Mouse (Mus musculus): ENCODE results near the gene Pltp.
A peak's percentile ranks its signal among the peaks of the same experiment; 100 is the strongest.
"Not testable (repeated sequence)": the region's sequence is repeated elsewhere in the genome, so short reads cannot be mapped to it uniquely, and the experiment has no call there.

Pltp gene

DNA sequence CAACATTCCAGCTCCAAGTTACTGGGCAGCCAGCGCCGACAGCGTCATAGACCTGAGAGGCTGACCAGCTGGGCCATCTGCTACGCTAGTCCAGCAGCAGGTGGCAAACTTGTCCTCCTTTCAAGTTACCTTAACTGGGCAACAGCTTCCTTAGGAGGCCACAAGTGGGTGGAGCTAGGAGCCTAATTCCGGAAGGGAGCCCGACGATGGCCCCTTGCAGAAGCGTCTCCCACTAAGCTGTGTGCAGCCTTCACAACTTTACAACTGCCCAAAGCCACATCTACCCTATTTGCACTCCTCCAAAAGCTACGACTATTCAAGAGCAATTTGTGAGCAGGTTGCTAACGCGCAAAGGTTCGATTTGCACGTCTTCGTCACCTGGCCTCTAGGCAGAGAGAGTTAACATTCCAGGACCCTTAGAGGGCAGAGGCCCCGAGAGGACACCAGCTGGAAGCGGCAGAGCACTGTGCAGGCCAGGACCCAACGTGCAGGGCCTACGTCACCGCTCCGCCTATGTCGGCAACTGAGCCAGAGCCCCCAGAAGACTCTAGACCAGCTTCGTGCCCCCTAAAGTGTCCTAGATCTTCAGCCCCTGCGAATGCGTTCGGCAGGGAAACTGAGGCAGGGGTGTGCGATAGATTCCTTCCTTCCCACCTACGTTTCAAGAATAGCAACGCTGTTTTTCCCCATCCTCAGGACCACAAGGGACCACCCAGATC lies 21.2 kb upstream of the Pltp start:
- DNase-seq = peak; percentile 66

DNA sequence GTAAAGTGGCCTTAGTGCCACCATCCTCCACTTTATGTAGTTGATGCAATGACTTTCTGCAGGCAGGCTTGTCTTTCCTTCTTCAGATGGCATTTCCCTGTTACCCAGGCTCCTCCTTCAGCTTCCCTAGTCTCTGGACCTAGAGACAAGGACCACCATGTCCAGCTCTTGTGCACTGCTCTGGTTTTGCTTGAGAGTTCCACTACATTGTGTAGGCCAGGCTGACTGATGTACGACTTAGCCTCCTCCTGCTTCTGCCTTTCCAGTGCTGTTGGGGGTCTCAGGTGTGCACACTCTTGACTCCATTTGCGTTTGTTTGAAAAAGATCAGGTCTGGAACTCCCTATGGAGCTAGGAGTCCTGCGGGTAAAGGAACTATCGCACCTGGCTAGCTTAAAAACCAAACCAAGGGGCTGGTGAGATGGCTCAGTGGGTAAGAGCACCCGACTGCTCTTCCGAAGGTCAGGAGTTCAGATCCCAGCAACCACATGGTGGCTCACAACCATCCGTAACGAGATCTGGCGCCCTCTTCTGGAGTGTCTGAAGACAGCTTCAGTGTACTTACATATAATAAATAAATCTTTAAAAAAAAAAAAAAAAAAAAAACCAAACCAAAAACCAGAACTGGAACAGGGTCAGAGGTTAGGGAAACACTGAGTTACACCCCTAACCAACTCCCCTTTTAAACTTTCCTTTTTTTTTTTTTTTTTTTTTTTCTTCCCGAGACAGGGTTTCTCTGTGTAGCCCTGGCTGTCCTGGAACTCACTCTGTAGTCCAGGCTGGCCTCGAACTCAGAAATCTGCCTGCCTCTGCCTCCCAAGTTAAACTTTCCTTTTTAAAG lies 20.1 kb upstream of the Pltp start:
- not testable (repeated sequence) for DNase-seq

DNA sequence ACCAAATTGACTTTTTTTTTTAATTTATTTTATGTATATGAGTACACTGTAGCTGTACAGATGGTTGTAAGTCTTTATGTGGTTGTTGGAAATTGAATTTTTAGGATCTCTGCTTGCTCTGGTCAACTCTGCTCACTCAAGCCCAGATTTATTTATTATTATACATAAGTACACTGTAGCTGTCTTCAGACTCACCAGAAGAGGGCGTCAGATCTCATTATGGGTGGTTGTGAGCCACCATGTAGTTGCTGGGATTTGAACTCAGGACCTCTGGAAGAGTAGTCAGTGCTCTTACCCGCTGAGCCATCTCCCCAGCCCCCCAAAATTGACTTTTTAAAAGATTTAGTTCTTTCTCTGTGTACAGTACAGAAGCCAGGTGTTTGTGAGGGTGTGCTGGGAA lies 18.1 kb upstream of the Pltp start:
- not testable (repeated sequence) for DNase-seq

DNA sequence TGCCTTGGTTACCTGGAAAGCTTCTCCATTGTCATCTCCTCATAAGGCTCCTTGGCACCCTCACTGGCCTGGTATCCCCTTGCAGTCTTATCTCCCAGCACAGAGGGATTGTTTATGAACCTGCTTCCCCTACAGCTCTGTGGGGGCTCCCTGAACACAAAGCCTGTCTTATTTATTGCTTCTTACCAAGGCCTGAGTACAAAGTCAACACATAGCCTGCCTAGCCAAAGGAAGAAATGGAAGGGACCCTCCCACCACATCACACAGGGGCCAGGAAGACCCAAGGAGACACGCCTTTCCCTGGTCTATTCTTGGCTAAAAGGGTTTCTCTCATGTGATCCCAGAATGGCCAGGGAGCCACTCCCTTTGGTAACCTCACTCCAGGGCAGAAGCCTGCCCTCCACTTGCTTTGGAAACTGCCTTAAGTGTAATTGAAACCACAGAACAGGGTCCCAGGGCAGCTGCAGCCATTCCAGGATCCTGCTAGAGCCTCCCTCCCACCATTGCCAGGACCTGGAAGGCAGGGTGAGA lies 16.8 kb upstream of the Pltp start:
- no peak for DNase-seq

DNA sequence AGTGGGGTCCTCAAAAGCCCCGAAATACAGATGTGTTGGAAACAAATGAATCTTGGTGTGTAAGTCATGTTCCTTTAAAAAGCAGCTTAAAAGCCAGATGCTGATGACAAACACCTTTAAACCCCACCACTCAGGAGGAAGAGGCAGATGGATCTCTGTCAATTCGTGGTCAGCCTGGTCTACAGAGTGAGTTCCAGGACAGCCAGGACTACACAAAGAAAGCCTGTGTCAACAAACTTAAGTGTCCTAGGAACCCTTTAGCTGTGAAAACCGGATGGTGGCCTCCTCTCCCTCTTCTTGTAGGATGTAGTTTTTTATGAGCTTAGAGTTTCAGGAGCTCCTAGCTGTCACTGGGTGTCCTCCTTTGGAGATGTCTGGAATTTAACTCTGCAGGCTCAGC lies 16.1 kb upstream of the Pltp start:
- DNase-seq = no peak

DNA sequence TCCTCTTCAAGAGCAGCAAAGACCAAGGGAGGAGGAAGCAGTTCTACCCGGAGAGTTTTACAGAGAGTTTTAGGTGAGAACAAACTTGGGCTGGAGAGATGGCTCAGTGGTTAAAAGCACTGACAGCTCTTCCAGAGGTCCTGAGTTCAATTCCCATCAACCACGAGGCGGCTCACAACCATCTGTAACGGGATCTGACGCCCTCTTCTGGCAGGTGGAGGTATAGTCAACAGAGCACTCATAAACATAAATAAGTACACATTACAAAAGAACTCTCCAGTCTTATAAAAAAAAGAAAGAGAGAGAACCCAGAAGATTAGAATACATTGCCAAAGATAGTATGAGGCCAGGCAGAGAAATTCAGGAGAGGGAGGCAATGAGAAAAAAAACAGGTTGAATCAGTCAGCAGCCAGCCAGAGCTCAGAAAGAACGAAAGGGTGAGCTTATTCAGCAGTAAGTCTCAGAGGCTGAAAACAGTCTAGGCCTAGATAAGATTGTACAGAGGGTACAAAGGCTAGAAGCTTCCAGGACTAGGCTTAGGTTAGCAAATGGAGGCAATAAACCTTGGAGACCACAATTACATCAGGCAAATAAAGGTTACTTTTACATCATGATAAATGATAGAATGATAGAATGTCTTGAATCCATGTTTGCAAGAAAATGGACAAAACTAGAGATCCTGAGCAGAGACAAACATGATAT lies 14.2 kb upstream of the Pltp start:
- DNase-seq = no peak

DNA sequence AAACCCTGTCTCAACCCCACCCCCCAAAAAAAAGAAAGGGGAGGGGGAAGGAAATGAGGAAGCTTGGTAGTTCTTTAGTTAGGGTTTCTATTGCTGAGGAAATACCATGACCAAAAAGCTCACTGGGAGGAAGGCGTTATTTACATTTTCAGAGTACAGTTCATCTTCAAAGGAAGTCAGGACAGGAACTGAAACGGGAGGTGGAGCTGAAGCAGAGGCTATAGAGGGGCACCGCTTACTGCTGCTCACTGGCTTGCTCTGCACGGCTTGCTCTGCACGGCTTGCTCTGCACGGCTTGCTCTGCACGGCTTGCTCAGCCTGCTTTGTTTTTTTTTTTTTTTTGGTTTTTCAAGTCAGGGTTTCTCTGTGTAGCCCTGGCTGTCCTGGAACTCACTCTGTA lies 11.0 kb upstream of the Pltp start:
- DNase-seq = no peak

DNA sequence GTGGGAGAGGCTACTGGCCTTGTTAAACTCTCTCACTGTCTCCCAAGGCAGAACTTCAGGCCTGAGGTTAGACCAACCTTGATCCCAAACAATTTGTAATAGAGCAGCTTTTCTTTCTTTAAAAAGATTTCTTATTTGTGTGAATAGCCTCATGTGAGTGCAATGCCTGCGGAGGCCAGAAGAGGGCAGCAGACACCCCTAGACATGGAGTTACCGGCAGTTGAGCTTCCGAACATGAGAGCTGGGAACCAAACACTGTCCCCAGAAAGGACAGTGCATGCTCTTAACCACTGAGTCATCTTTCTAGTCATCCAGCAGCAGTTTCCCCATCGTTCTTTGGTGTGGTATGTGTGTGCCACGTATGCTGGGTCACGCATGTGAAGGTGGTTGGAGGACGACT lies 10.1 kb upstream of the Pltp start:
- no peak for DNase-seq

DNA sequence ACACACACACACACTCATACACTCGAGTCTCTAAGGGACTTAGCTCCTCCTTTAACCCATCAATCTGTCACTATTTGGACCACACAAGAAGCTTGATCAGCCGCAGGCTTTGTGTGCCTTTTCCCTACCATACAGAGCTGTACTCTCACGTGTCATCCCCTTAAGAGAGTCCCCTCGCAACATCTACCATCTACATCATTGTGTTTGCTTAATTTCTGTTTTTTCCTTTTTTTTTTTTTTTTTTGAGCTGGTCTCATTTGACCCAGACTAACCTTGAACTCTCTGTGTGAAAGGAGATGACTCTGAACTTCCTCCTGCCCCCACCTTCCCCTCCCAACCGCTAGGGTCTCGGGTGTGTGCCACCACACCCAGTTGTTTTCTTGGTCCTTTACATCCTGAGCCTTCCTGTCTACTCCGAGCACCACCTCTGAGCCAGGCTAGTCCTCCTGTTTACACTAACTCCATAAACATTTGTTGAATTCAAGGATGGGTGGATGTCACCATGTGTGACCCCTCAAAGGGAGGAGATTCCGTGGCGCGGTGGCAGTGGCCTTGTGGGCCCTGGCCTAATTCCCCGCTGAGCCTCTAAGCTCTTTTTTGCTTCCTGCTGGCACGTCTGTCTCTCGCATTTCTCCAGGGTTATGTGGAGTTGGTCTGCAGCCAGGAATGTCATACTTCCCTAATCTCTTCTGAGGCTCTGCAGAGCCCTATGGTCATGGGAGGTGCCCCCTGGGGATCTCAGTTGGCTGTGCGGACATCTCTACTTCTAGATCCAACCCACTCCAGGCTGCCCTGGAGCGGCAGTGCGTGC lies 9.4 kb upstream of the Pltp start:
- no peak for DNase-seq

DNA sequence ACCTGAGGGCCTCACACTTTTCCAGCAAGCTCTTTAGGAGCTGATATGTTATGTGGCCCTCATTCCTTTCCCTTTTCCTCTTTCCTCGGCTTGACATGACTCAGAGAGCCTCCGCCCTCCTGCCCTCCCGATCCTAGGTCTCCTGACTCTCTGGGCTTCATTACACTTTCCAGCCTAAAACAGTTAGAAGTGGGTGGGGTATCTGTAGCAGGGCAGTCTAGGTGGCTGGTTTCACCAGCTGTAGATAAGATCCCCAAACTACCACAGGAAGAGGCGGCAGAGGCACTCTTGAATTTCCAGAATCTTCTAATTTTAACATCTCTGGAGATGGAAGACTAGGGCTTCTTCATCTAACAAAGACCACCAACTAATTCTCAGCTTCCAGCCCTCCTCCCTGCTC lies 7.1 kb upstream of the Pltp start:
- no peak for DNase-seq

DNA sequence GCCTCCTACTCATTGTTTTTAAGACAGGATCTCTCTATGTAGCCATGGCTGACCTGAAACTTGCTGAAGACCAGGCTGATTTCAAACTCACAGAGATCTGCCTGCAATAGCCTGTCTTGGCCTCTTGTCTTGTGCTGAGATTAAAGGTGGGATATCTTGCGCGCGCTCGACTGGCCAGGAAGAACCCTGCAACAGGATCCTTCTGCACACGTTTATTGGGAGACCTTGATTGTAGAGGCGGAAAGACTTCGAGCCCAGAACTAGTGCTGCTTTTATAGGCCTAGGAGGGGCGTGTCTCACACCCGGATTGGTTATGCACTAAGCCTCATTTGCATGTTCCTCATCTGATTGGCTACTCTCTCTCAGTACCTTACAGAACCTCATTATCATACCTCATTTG lies 5.9 kb upstream of the Pltp start:
- DNase-seq = not testable (repeated sequence)

DNA sequence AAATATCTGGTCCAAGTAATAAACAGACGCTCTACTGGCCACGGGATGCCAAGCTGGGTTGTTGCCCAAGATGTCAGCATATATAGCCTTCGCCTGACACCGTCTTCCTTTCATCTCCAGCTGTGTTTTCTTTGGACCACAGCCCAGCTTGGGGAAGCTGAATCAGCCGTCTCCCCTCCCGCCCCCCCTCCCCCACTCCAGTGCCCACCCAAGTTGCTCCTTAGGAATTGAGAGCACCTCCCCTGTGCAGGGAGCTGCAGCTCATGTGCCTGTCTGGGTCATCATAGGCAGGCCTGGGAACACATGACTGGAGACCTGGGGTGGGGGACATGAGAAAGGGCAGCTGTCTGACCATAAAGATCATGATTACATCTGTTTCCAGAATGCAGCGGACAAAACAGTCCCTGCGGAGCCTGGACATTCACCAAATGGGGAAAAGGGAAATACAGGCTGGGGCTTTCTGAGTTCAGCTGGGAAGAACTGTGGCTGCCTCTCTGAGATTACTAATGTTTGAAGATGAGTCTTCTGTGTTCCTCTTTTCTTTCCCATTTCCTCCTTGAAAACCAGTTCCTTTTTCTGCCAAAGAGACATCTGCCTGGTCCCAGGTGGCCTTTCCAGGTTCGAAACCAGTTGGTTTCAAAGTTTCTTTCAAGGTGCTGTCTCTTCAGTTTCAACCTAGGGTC lies 4.8 kb upstream of the Pltp start:
- DNase-seq = no peak

DNA sequence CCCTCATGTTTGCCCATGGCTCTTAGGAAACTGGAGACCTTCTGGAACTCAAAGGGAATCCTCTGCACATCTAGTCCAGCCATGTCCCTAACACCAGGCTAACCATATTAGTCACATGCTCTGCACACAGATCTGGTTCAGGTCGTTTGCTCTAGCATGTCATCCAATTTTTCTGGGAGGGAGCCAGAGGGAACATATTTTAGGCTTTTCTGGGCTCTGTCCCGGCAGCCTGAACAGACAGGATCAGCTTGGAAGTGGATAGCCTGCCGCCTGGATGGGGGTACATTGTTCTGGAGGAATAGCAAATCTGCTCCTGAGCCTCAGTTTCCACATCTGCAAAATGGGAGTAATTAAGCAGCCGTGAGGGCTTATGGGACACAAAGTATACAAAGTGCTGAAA lies 3.6 kb upstream of the Pltp start:
- no peak for DNase-seq

DNA sequence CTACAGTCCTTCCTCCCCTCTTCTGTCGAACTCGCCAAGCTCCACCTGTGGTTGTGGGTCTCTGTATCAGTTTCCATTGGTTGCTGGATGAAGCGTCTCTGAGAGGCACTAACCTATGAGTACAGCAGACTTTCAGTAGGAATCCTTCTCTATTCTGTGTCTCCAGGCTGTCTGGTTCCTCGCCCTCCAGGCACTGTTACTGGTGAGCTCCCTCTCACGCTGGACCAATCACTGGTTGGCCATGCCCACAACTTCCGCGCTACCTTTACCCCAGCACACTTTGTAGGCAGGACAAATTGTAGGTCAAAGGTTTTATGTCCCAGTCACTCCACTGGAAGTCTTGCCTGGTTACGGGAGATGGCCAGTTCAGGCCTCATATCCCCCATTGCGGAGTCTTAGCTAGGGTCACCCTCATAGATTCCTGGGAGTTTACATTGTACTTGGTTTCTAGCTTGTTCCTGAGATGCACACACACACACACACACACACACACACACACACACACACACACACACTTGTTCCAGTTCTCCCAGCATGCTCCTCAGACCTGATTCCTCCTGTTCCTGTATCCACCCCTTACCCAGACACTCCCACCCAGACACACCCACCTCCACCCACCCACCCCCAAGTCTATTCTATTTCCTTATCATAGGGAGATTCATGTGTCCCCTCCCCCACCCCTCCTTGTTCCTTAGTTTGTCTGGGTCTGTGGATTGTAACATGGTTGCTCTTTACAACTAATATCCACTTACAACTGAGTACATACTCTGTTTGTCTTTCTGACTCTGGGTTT lies 2.3 kb upstream of the Pltp start:
- no peak for DNase-seq

DNA sequence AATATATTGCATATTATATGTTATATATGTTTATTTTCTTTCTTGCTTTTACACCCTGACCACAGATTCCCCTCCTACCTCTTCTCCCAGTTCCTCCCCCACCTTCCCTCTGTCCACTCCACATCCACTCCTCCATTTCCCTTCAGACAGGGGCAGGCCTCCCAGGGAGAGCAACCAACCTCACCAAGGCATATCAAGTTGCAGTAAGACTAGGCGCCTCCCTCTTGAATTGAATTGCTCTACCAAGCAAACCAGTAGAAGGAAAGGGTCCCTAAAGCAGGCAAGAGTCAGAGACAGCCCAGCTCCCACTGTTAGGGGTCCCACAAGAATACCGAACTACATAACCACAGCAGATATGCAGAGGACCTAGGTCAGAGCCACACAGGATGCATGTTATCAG lies 1.6 kb upstream of the Pltp start:
- DNase-seq = no peak

DNA sequence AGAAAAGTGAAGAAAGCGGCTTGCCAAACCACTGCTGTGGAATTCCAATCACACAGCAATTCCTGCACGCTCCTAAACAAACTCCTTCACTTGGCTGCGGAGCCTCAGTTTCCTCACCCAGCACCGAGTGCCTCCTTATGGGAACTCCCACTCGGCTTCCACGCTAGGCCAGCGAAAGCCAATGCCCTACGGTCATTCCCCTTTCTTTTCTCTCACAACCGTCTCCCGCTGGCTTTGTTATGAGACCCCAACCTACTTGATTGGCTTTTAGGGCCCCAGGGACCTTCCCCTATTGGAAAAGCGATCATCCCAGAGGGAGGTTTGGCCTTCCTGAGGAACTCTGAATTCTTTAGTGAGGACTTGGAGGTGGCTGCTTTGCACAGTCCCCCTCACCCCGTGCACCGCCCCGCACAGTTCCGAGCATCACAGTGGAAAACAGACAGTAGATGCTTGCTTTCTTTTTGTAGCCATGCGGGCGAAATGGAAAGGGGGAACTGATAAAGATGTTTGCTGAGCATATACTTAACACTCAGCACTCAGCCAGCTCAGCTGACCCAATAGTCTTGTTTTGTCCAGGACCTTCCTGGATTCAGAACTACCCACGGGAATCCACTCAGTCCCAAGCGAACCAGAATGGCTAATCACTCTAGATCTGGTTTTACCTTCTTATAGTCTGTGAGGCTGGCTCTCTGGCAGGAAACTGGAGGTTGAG lies 487 bp upstream of the Pltp start:
- DNase-seq = no peak

DNA sequence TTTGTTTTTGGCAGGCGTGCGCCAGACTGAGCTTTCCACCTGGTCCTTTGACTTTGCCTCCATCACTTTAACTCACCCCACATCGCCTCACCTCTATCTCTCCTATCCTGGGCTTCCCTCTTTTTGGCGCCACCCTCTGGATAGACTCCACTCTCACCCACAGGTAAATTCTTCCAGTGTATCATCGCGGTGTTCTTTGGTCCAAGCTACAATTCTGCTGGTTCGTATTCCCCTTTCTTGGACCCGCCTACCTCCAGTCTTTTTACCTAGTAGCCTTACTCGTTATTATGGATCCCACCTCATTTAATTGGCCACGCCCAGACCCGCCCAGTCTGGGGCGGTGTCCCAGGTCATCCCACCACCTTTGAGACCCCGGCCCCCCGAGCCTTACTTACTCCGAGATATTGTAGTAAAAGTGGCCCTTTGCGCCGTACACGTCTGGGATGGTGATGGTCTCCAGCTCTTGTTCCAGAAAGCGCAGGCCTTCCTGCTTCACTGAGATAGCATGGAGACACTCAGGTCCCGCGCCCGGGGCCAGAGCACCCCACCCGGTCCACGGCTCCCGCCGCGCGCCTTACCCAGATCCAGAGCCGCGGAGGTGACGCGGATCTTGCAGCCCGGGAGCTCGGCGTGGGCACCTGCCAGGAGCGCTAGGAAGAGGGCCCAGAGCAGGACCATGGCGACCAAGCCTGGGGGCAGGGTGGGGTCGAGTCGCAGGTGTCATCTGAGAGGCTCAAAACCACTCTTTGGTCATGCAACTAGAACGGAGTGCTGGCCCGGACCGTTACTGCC lies 1.0 kb downstream of the Pltp start:
- no peak for DNase-seq

DNA sequence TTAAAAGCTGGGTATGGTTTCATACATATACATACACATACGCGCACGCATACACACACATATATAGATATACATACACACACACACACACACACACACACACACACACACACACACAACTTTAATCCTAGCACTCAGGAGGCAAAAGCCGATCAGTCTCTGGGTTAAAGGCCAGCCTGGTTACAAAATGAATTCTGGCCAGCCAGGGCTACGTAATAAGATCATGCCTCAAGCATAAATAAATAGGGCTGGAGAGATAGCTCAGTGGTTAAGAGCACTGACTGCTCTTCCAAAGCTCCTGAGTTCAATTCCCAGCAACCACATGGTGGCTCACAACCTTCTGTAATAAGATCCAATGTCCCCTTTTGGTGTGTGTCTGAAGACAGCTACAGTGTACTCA lies 1.9 kb downstream of the Pltp start:
- not testable (repeated sequence) for DNase-seq

DNA sequence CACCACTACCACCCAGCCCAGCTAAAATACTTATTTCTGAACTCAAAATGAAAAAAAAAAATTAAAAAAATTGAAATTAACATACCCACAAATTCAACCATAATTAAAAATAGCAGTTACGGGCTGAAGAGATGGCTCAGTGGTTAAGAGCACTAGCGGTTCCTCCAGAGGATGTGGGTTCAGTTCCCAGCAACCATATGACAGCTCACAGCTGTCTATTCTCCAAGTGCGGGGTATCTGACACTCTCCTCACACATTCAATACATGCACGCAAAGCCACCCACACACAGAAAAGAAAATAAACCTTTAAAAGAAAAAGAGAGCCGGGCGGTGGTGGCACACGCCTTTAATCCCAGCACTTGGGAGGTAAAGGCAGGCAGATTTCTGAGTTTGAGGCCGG lies 7.5 kb downstream of the Pltp start:
- no peak for DNase-seq

DNA sequence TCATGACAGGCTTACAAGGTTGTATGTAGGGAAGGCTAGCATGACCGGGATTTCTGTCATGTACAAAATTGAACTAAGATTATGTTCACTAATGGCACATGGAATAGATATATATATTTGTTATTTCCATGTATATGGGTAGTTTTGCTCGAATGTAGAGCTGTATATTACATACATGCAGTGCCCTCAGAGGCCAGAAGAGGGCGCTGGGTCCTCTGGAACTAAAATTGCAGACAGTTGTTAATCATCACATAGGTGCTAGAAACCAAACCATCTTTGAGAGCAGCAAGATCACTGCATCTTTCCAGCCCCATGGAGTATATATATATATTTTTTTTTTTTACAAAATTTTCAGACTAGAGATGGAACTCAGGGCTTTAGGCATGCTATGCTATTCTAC lies 11.7 kb downstream of the Pltp start:
- no peak for DNase-seq

Data from cerebellum, adult 8-10 months (tissue).